Mouse (Mus musculus): ENCODE results near the gene Lcmt1. TPM values are rescaled to one million over a fixed set of nuclear protein-coding genes. Genes with fewer than 3 reads are reported as not detected.

Lcmt1 gene
- polyA plus RNA-seq, 1 experiment from 2014 or later, result 89.4 TPM

GRCm38 (mm10) chr7:123411109-123411508 lies 41.5 kb downstream of the Lcmt1 start:
- H3K27me3 ChIP-seq, result no peaks in the 10 kb centered on the region
- no peak overlapping the region for H3K4me2 ChIP-seq
- H3K9ac ChIP-seq, result no peak overlapping the region
- no peak overlapping the region for H3K27ac ChIP-seq
- H3K9me3 ChIP-seq, result no peaks in the 10 kb centered on the region
- H3K36me3 ChIP-seq, result peaks cover 53% of the 10 kb centered on the region
- H3K4me3 ChIP-seq, result no peak overlapping the region
- H3K4me1 ChIP-seq (replicated peaks), result no peaks in the 10 kb centered on the region
- ATAC-seq (ENCODE audit: low FRiP score), result no peak
- 93% methylated on average over 1 of the region's 1 CpGs for WGBS

GRCm38 (mm10) chr7:123412143-123412542 lies 42.6 kb downstream of the Lcmt1 start:
- H3K27ac ChIP-seq, result no peak overlapping the region
- 86% methylated on average over 3 of the region's 3 CpGs for WGBS
- H3K36me3 ChIP-seq, result peaks cover 54% of the 10 kb centered on the region
- no peak overlapping the region for H3K4me3 ChIP-seq
- H3K9me3 ChIP-seq, result no peaks in the 10 kb centered on the region
- no peak for ATAC-seq (ENCODE audit: low FRiP score)
- no peak overlapping the region for H3K9ac ChIP-seq
- no peaks in the 10 kb centered on the region for H3K27me3 ChIP-seq
- H3K4me1 ChIP-seq (replicated peaks), result no peaks in the 10 kb centered on the region
- no peak overlapping the region for H3K4me2 ChIP-seq

- Histone ChIP-seq H3K9ac (no peak overlapping the region), H3K36me3 (peaks cover 76% of the 10 kb centered on the region), H3K9me3 (no peaks in the 10 kb centered on the region), H3K27ac (no peak overlapping the region), H3K4me3 (no peak overlapping the region), H3K27me3 (no peaks in the 10 kb centered on the region), H3K4me2 (no peak overlapping the region), H3K4me1 (replicated peaks) (no peaks in the 10 kb centered on the region)
- ATAC-seq (ENCODE audit: low FRiP score), result no peak
- WGBS, result 92% methylated on average over 4 of the region's 4 CpGs
These were observed 47.2 kb downstream of the Lcmt1 start for GRCm38 (mm10) chr7:123416803-123417202.

- H3K9ac ChIP-seq, result no peak overlapping the region
- no peak for ATAC-seq (ENCODE audit: low FRiP score)
- H3K4me1 ChIP-seq (replicated peaks), result no peaks in the 10 kb centered on the region
- no peaks in the 10 kb centered on the region for H3K9me3 ChIP-seq
- no peak overlapping the region for H3K4me3 ChIP-seq
- 93% methylated on average over 3 of the region's 3 CpGs for WGBS
- H3K27me3 ChIP-seq, result no peaks in the 10 kb centered on the region
- peaks cover 77% of the 10 kb centered on the region for H3K36me3 ChIP-seq
- no peak overlapping the region for H3K4me2 ChIP-seq
- H3K27ac ChIP-seq, result no peak overlapping the region
These were observed 48.1 kb downstream of the Lcmt1 start for GRCm38 (mm10) chr7:123417661-123418060.

GRCm38 (mm10) chr7:123419984-123420383 lies 50.4 kb downstream of the Lcmt1 start:
- Histone ChIP-seq H3K36me3 (peaks cover 81% of the 10 kb centered on the region), H3K9me3 (no peaks in the 10 kb centered on the region), H3K4me3 (no peak overlapping the region), H3K4me2 (no peak overlapping the region), H3K9ac (no peak overlapping the region), H3K4me1 (replicated peaks) (no peaks in the 10 kb centered on the region), H3K27ac (no peak overlapping the region), H3K27me3 (no peaks in the 10 kb centered on the region)
- no peak for ATAC-seq (ENCODE audit: low FRiP score)
- 93% methylated on average over 4 of the region's 4 CpGs for WGBS

GRCm38 (mm10) chr7:123421958-123422357 lies 52.4 kb downstream of the Lcmt1 start:
- no peak for ATAC-seq (ENCODE audit: low FRiP score)
- Histone ChIP-seq H3K36me3 (peaks cover 87% of the 10 kb centered on the region), H3K27me3 (no peaks in the 10 kb centered on the region), H3K27ac (no peak overlapping the region), H3K4me1 (replicated peaks) (no peaks in the 10 kb centered on the region), H3K9me3 (no peaks in the 10 kb centered on the region), H3K9ac (no peak overlapping the region), H3K4me3 (no peak overlapping the region), H3K4me2 (no peak overlapping the region)
- 98% methylated on average over 3 of the region's 3 CpGs for WGBS

- Histone ChIP-seq H3K9ac (no peak overlapping the region), H3K4me2 (no peak overlapping the region), H3K27ac (no peak overlapping the region), H3K36me3 (peaks cover 86% of the 10 kb centered on the region), H3K27me3 (no peaks in the 10 kb centered on the region), H3K4me1 (replicated peaks) (no peaks in the 10 kb centered on the region), H3K4me3 (no peak overlapping the region), H3K9me3 (no peaks in the 10 kb centered on the region)
- 93% methylated on average over 6 of the region's 6 CpGs for WGBS
- no peak for ATAC-seq (ENCODE audit: low FRiP score)
These were observed 54.7 kb downstream of the Lcmt1 start for GRCm38 (mm10) chr7:123424281-123424680.

GRCm38 (mm10) chr7:123425134-123425757 lies 55.7 kb downstream of the Lcmt1 start:
- Histone ChIP-seq H3K4me3 (no peak overlapping the region), H3K36me3 (peaks cover 86% of the 10 kb centered on the region), H3K27ac (no peak overlapping the region), H3K9ac (no peak overlapping the region), H3K4me1 (replicated peaks) (no peaks in the 10 kb centered on the region), H3K27me3 (no peaks in the 10 kb centered on the region), H3K4me2 (no peak overlapping the region), H3K9me3 (no peaks in the 10 kb centered on the region)
- ATAC-seq (ENCODE audit: low FRiP score), result no peak
- WGBS, result 92% methylated on average over 6 of the region's 6 CpGs

GRCm38 (mm10) chr7:123429624-123430410 lies 60.2 kb downstream of the Lcmt1 start:
- H3K4me2 ChIP-seq, result no peak overlapping the region
- no peak overlapping the region for H3K9ac ChIP-seq
- no peaks in the 10 kb centered on the region for H3K4me1 ChIP-seq (replicated peaks)
- H3K9me3 ChIP-seq, result no peaks in the 10 kb centered on the region
- H3K4me3 ChIP-seq, result no peak overlapping the region
- no peak for ATAC-seq (ENCODE audit: low FRiP score)
- WGBS, result 93% methylated on average over 8 of the region's 8 CpGs
- peaks cover 65% of the 10 kb centered on the region for H3K36me3 ChIP-seq
- H3K27ac ChIP-seq, result no peak overlapping the region
- no peaks in the 10 kb centered on the region for H3K27me3 ChIP-seq

- ATAC-seq (ENCODE audit: low FRiP score), result no peak
- no peak overlapping the region for H3K9ac ChIP-seq
- no peaks in the 10 kb centered on the region for H3K4me1 ChIP-seq (replicated peaks)
- H3K4me2 ChIP-seq, result no peak overlapping the region
- H3K27me3 ChIP-seq, result no peaks in the 10 kb centered on the region
- whole genome bisulfite sequencing, result 81% methylated on average over 4 of the region's 4 CpGs
- no peak overlapping the region for H3K27ac ChIP-seq
- H3K9me3 ChIP-seq, result no peaks in the 10 kb centered on the region
- peaks cover 60% of the 10 kb centered on the region for H3K36me3 ChIP-seq
- H3K4me3 ChIP-seq, result no peak overlapping the region
These were observed 60.8 kb downstream of the Lcmt1 start for GRCm38 (mm10) chr7:123430411-123430705.

- Histone ChIP-seq H3K27me3 (no peaks in the 10 kb centered on the region), H3K9ac (no peak overlapping the region), H3K9me3 (no peaks in the 10 kb centered on the region), H3K4me2 (no peak overlapping the region), H3K4me3 (no peak overlapping the region), H3K27ac (no peak overlapping the region), H3K4me1 (replicated peaks) (no peaks in the 10 kb centered on the region), H3K36me3 (peaks cover 53% of the 10 kb centered on the region)
- WGBS, result 69% methylated on average over 4 of the region's 4 CpGs
- ATAC-seq (ENCODE audit: low FRiP score), result no peak
These were observed 61.6 kb downstream of the Lcmt1 start for GRCm38 (mm10) chr7:123431206-123431605.

- Histone ChIP-seq H3K36me3 (no peaks in the 10 kb centered on the region), H3K27me3 (no peaks in the 10 kb centered on the region), H3K4me3 (no peak overlapping the region), H3K27ac (no peak overlapping the region), H3K9ac (no peak overlapping the region), H3K9me3 (no peaks in the 10 kb centered on the region), H3K4me2 (no peak overlapping the region), H3K4me1 (replicated peaks) (no peaks in the 10 kb centered on the region)
- ATAC-seq (ENCODE audit: low FRiP score), result no peak
- WGBS, result 93% methylated on average over 1 of the region's 1 CpGs
These were observed 72.5 kb downstream of the Lcmt1 start for GRCm38 (mm10) chr7:123442079-123442478.

- Histone ChIP-seq H3K9me3 (no peaks in the 10 kb centered on the region), H3K4me2 (no peak overlapping the region), H3K4me3 (no peak overlapping the region), H3K4me1 (replicated peaks) (no peaks in the 10 kb centered on the region), H3K9ac (no peak overlapping the region), H3K27ac (no peak overlapping the region), H3K36me3 (no peaks in the 10 kb centered on the region), H3K27me3 (no peaks in the 10 kb centered on the region)
- no peak for ATAC-seq (ENCODE audit: low FRiP score)
- WGBS, result 91% methylated on average over 2 of the region's 2 CpGs
These were observed 79.2 kb downstream of the Lcmt1 start for GRCm38 (mm10) chr7:123448794-123449193.
